Mouse (Mus musculus): Measurements from ENCODE around the gene Olfr1418. TPM values are rescaled to one million over a fixed set of nuclear protein-coding genes. Genes with fewer than 3 reads are reported as not detected.

Gene Olfr1418
- polyA plus RNA-seq, 2 experiments: not detected

DNA sequence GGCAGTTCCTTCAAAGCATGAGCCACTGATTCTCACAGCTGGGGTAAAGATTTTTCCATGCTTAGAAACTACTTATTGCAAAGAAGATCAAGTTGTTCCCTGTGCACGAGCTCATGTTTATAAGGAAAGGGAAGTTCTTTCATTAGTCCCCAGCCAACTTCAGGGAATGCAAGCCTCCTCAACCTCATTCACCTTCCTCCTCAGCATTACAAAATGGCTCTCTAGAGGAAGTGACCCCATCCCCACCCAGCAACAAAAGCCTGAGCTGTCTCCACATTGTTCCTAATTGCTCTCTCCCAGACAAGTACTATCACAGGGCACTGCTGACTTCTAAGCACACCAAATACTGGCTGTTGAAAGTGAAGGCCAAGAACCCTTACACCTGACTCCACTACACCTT is 56.4 kb downstream of the Olfr1418 start:
- DNase-seq (ENCODE audit: low spot score) (no peak), ATAC-seq (ENCODE audit: low FRiP score, low read depth) (no peak)
- Histone ChIP-seq H3K9me3 (ENCODE audit: control insufficient read depth, low read length) (no peaks in the 10 kb centered on the region), H3K4me1 (ENCODE audit: control insufficient read depth, insufficient read depth, low read length) (no peaks in the 10 kb centered on the region), H3K36me3 (ENCODE audit: control insufficient read depth, insufficient read depth, low read length) (no peaks in the 10 kb centered on the region), H3K9ac (ENCODE audit: low read depth, low read length, severe bottlenecking) (no peak overlapping the region), H3K4me2 (replicated peaks; ENCODE audit: low read depth, low read length, severe bottlenecking) (no peak overlapping the region), H3K27ac (replicated peaks; ENCODE audit: low read depth, low read length) (no peak overlapping the region), H3K4me3 (replicated peaks; ENCODE audit: low read length) (no peak overlapping the region), H3K27me3 (ENCODE audit: control insufficient read depth, insufficient read depth, low read length) (no peaks in the 10 kb centered on the region)
- WGBS: 61% methylated on average over 1 of the region's 1 CpGs
- TF ChIP-seq POLR2A (IDR thresholded peaks at IDR 0.05; ENCODE audit: borderline replicate concordance, extremely low read depth, insufficient read depth, insufficient read length): no peak

Other genes starting within 250 kb of the Olfr1418 start
- gene Ms4a2, start 237.3 kb downstream of the Olfr1418 start, polyA plus RNA-seq (2012; rRNA removed): 0.99 and 1.5 TPM in 2 replicates
- 1.8 and 1.9 TPM in 2 replicates for gene Ms4a2, start 237.3 kb downstream of the Olfr1418 start, polyA plus RNA-seq (2014; fragmentation: Nextera tagmentation; extraction: Ambion mirVana)
- gene Ms4a3, start 220.2 kb downstream of the Olfr1418 start, polyA plus RNA-seq (2012; rRNA removed): 0.13 TPM in 1 of 2 replicates, not detected in the other
- gene Ms4a3, start 220.2 kb downstream of the Olfr1418 start, polyA plus RNA-seq (2014; fragmentation: Nextera tagmentation; extraction: Ambion mirVana): 0.39 TPM in 1 of 2 replicates, not detected in the other
- gene Oosp2, start 200.5 kb downstream of the Olfr1418 start, polyA plus RNA-seq (2012; rRNA removed): not detected in 2 replicates
- gene Oosp2, start 200.5 kb downstream of the Olfr1418 start, polyA plus RNA-seq (2014; fragmentation: Nextera tagmentation; extraction: Ambion mirVana): not detected in 2 replicates
- not detected in 2 replicates for gene Oosp1, start 169.9 kb downstream of the Olfr1418 start, polyA plus RNA-seq (2012; rRNA removed)
- not detected in 2 replicates for gene Oosp1, start 169.9 kb downstream of the Olfr1418 start, polyA plus RNA-seq (2014; fragmentation: Nextera tagmentation; extraction: Ambion mirVana)
- not detected in 2 replicates for gene Oosp3, start 164.0 kb downstream of the Olfr1418 start, polyA plus RNA-seq (2012; rRNA removed)
- gene Oosp3, start 164.0 kb downstream of the Olfr1418 start, polyA plus RNA-seq (2014; fragmentation: Nextera tagmentation; extraction: Ambion mirVana): not detected in 2 replicates
- not detected in 2 replicates for gene Gif, start 113.5 kb downstream of the Olfr1418 start, polyA plus RNA-seq (2012; rRNA removed)
- gene Gif, start 113.5 kb downstream of the Olfr1418 start, polyA plus RNA-seq (2014; fragmentation: Nextera tagmentation; extraction: Ambion mirVana): not detected in 2 replicates
- gene Mrpl16, start 90.7 kb downstream of the Olfr1418 start, polyA plus RNA-seq (2012; rRNA removed): 19.0 and 30.3 TPM in 2 replicates
- gene Mrpl16, start 90.7 kb downstream of the Olfr1418 start, polyA plus RNA-seq (2014; fragmentation: Nextera tagmentation; extraction: Ambion mirVana): 49.4 and 50.7 TPM in 2 replicates
- 3.9 and 5.2 TPM in 2 replicates for gene Stx3, start 41.7 kb downstream of the Olfr1418 start, polyA plus RNA-seq (2012; rRNA removed)
- 6.7 and 7.9 TPM in 2 replicates for gene Stx3, start 41.7 kb downstream of the Olfr1418 start, polyA plus RNA-seq (2014; fragmentation: Nextera tagmentation; extraction: Ambion mirVana)
- gene Olfr1417, start 21.8 kb downstream of the Olfr1418 start, polyA plus RNA-seq (2012; rRNA removed): not detected in 2 replicates
- not detected in 2 replicates for gene Olfr1417, start 21.8 kb downstream of the Olfr1418 start, polyA plus RNA-seq (2014; fragmentation: Nextera tagmentation; extraction: Ambion mirVana)
- gene Olfr1419, start 14.0 kb upstream of the Olfr1418 start, polyA plus RNA-seq (2012; rRNA removed): 0.06 TPM in 1 of 2 replicates, not detected in the other
- not detected in 2 replicates for gene Olfr1419, start 14.0 kb upstream of the Olfr1418 start, polyA plus RNA-seq (2014; fragmentation: Nextera tagmentation; extraction: Ambion mirVana)
- gene Olfr1420, start 25.5 kb upstream of the Olfr1418 start, polyA plus RNA-seq (2012; rRNA removed): not detected in 2 replicates
- not detected in 2 replicates for gene Olfr1420, start 25.5 kb upstream of the Olfr1418 start, polyA plus RNA-seq (2014; fragmentation: Nextera tagmentation; extraction: Ambion mirVana)
- gene Patl1, start 51.3 kb upstream of the Olfr1418 start, polyA plus RNA-seq (2012; rRNA removed): 38.5 and 45.1 TPM in 2 replicates
- 18.9 and 19.6 TPM in 2 replicates for gene Patl1, start 51.3 kb upstream of the Olfr1418 start, polyA plus RNA-seq (2014; fragmentation: Nextera tagmentation; extraction: Ambion mirVana)
- gene Osbp, start 104.9 kb upstream of the Olfr1418 start, polyA plus RNA-seq (2012; rRNA removed): 33.4 and 37.5 TPM in 2 replicates
- 10.9 and 11.7 TPM in 2 replicates for gene Osbp, start 104.9 kb upstream of the Olfr1418 start, polyA plus RNA-seq (2014; fragmentation: Nextera tagmentation; extraction: Ambion mirVana)
- not detected in 2 replicates for gene Olfr1423, start 180.3 kb upstream of the Olfr1418 start, polyA plus RNA-seq (2012; rRNA removed)
- gene Olfr1423, start 180.3 kb upstream of the Olfr1418 start, polyA plus RNA-seq (2014; fragmentation: Nextera tagmentation; extraction: Ambion mirVana): not detected in 2 replicates
- gene Olfr1424, start 201.6 kb upstream of the Olfr1418 start, polyA plus RNA-seq (2012; rRNA removed): not detected in 2 replicates
- gene Olfr1424, start 201.6 kb upstream of the Olfr1418 start, polyA plus RNA-seq (2014; fragmentation: Nextera tagmentation; extraction: Ambion mirVana): not detected in 2 replicates
- gene Olfr1425, start 216.7 kb upstream of the Olfr1418 start, polyA plus RNA-seq (2012; rRNA removed): not detected in 2 replicates
- not detected in 2 replicates for gene Olfr1425, start 216.7 kb upstream of the Olfr1418 start, polyA plus RNA-seq (2014; fragmentation: Nextera tagmentation; extraction: Ambion mirVana)
- gene Olfr1426, start 230.9 kb upstream of the Olfr1418 start, polyA plus RNA-seq (2012; rRNA removed): not detected in 2 replicates
- not detected in 2 replicates for gene Olfr1426, start 230.9 kb upstream of the Olfr1418 start, polyA plus RNA-seq (2014; fragmentation: Nextera tagmentation; extraction: Ambion mirVana)
- gene Olfr1427, start 242.3 kb upstream of the Olfr1418 start, polyA plus RNA-seq (2012; rRNA removed): not detected in 2 replicates
- gene Olfr1427, start 242.3 kb upstream of the Olfr1418 start, polyA plus RNA-seq (2014; fragmentation: Nextera tagmentation; extraction: Ambion mirVana): not detected in 2 replicates

Data from limb, embryonic 14.5 days (tissue).